Mouse (Mus musculus) heart, adult 18-20 months (tissue): Measurements from ENCODE around the gene Cntln. TPM values are rescaled to one million over a fixed set of nuclear protein-coding genes. Genes with fewer than 3 reads are reported as not detected.
A peak's percentile ranks its signal among the peaks of the same experiment; 100 is the strongest.

Experiments used
- DNase-seq, 2 experiments: peaks; one replicate each; pipeline ENCODE4 v3.0.0; 2021 to 2022; ENCODE audit warnings: mixed read lengths in 1 of 2
- total RNA-seq, 2 experiments: library from RNA; stranded (reverse); gene quantifications; 2 replicates each; pipeline ENCODE4 v1.2.3; 2021

Gene Cntln
- total RNA-seq, 2 experiments from 2014 or later = 2.0 to 2.3 TPM

DNA sequence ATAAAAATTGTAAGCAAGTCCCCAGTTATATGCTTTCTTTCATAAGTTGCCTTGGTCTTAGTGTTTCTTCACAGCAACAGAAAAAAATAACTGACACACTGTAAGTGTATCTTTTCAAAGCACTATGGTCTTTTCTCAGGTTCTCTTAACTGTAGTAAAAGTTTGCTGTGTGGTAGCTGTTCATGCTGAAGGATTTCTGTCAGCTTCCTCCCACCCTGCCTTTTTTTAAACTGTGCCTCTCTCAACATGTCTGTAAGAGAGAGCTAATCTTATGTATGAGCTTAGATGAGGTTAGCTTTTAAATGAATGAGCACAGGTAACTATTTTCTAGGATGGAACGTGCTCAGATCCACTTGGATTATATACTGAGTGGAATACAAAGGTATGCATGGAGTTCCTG, 170.5 kb downstream of the Cntln start:
- no peak for DNase-seq

DNA sequence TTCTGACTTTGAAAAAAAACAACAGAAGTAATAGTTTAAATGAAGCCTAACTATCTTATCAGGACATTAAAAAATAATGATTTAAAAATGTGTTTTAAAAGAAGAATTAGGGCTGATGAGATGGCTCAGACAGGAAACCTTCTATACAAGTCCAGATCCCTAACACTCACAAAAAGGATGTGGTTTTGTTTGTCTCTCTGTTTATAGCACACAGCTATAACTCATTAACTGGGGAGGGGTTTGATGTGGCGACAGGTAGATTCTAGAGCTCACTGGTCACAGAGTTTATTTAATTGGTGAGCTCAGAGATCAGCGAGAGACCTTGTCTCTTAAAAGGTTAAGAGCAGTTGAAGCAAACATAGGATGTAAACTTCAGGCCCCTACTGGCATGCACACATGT, 175.5 kb downstream of the Cntln start:
- DNase-seq = no peak

DNA sequence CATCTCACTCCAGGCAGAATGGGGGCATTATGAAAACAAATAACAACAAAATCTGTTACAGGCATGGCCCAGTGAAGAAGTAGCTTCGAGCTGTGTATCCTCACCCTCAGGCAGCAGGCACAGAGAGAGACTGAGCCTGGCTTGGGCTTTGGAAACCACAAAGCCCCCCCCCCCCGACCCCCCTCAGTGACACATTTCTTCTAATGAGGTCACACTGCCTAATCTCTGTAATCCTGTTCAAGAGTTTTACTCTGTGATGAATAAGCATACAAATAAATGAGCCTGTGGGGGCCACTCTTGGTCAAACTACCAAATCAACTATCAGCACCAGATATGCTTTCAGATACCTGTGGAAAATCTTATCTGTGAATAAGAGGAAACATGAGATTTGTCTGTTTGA, 177.6 kb downstream of the Cntln start:
- DNase-seq = no peak

GRCm38 (mm10) chr4:85096033-85096432, 211.9 kb downstream of the Cntln start:
- DNase-seq = no peak

GRCm38 (mm10) chr4:85096682-85097081, 212.6 kb downstream of the Cntln start:
- DNase-seq = peak; percentile 17 to 66

- no peak for DNase-seq
Measured at GRCm38 (mm10) chr4:85102168-85102567, 218.1 kb downstream of the Cntln start.

- DNase-seq = no peak
Measured at GRCm38 (mm10) chr4:85106416-85106815, 222.3 kb downstream of the Cntln start.

DNA sequence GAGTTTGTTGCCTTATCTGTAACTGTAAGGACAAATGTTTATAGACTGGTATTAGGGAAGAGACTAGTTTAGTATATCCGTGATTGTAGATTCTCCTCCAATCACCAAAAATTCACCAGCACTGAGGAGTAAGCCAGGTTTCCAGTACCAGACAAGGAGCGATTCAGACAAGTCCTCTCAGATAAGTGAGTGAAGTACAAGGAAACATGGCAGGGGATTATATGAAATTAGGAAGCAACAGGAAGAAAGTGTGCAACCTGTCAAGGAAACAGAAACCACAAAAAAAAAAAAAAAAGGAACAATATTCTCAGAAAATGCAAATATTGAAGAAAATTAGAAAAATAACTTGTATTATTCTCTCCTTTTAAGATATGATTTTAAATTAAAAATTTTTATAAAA, 222.9 kb downstream of the Cntln start:
- no peak for DNase-seq

DNA sequence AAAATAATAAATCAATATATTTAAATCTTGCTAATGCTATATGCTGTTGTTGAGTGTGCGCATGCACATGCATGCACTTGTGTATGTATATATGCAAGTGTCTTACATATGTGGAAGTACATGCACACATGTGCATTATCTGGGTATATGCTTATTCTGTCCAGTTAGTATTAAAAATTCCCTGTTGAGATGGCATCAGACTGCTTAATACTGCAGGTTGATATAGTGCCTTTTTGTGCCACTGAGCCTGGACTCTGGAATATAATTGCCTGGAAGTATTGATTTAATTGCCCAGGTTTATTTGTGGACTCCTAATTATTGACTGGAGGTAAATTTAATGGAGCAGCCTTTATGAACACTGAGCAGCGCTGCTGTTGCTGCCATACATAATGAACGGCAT, 236.2 kb downstream of the Cntln start:
- no peak for DNase-seq

- no peak for DNase-seq
Measured at GRCm38 (mm10) chr4:85149726-85150125, 265.6 kb downstream of the Cntln start.

GRCm38 (mm10) chr4:85151881-85152280, 267.8 kb downstream of the Cntln start:
- DNase-seq = no peak

- DNase-seq = no peak
Measured at GRCm38 (mm10) chr4:85154361-85154760, 270.3 kb downstream of the Cntln start.

DNA sequence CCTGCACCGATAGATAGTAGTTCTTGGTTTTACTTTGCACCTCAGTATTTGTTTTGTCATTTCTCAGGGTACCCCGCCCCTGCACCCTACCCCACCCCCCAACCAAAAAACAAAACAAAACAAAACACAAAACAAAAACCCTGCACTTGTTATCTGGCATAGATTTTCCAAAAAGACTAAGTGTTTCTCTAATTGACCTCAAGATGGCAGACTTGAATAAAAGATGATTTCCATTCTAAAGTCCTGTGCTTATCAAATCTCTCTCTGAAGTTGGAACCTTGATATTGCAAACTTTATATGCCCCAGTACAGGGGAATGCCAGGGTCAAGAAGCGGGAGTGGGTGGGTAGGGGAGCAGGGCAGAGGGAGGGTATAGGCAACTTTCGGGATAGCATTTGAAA, 277.0 kb downstream of the Cntln start:
- DNase-seq = no peak

DNA sequence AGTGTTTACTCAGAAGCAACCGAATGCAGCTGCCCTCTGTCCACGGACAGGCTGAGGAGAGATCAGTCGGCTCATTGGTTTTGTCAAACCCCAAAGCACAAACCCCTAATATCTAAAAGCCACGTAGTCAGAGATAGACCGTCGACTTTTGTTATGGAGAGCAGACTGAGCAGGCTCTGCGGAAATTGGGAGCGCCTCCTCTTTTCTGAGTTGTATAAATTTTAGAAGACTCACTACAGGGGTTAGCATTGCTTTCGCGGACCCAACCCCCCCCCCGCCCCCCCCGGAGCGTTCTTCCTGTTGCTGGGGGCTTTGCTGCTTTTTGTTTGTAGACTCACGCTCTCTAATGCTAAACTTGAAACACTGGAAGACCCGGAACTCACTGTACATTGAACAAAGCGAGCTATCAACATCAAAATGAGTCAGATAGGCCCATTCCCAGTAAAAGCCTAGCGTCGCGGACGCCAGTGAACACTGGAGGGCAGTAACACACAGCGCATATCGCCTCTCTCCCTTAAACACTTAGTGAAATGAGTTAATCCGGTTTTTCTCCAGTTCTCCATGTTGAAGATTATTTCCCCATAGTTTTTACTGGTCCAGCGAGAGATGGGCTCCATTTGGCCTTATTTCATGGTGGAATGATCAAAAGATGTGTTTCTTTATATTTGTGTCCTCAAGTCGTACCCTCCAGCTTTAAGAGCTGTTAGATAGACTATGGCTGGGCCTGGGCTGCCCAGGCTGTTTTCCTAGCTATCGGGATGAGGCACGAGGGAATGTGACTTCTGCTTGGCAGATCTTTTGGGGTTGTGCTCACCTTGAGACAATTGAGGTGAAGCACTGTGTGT, 278.6 kb downstream of the Cntln start:
- DNase-seq = peak in 1 of 2 experiments; percentile 20

- no peak for DNase-seq
Measured at GRCm38 (mm10) chr4:85163313-85163615, 279.2 kb downstream of the Cntln start.

DNA sequence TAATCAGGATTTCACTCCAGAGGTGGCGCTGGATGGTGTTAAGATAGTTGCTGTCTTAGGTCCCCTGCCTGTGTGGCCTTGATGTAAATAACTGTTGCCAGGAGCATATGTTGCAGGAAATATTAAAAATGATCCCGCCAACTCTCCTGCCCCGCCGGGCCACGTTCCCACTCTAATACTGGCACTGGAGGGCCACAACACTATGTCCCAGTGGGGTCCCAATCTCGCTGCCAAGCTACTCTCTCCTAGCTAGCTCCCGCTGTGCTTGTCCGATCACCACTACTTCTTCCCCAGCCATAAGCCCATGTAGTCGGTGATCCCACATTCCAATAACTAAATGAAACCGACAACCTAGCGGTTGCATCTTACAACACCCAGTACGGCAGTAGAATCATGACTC, 283.9 kb downstream of the Cntln start:
- no peak for DNase-seq

DNA sequence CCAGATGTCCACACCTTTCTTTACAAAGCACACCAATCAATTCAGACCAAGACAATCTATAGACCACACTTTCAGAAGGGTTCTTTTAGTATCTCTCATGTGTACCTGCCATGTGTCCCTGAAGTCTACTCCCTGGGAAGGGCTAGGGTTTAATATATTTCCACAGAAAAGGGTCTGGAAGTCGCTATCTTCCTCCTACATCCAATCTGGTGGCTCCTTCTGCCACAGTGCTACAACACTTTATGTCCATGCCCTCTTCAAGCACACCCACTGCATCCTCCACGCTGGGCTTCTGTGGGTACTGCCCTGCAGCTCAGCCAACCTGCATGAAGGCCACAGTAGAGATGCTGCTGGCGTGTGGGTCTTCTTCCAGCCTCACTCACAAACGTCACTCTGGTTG, 291.4 kb downstream of the Cntln start:
- DNase-seq = no peak

GRCm38 (mm10) chr4:85178394-85179051, 294.4 kb downstream of the Cntln start:
- no peak for DNase-seq

Other genes with a start within 250 kb of the Cntln start
- gene Bnc2, start 209.0 kb upstream of the Cntln start, total RNA-seq = 1 to 10 TPM; 5.6 to 6.4 TPM